ENCODE assay signal across 8 mouse cellular contexts in genomic region chr2:92485640-92486295, GRCm38 (mm10). TPM values are rescaled to one million over a fixed set of nuclear protein-coding genes. Genes with fewer than 3 reads are reported as not detected.
DNase-seq lines count a peak whose midpoint lies in the region; ATAC-seq lines count a peak whose summit lies in the region.

No protein-coding gene starts in this region.

- H3K4me1 ChIP-seq in hindbrain, embryonic 16.5 days (ENCODE audit: control insufficient read depth, insufficient read depth, low read depth, low read length) = peaks cover 2% of the 10 kb centered on the region; the same call in 1 of the 2 replicates

- 6% methylated on average over 15 of the region's 15 CpGs for WGBS in hindbrain, embryonic 16.5 days

- no peak overlapping the region for H3K4me3 ChIP-seq in hindbrain, embryonic 16.5 days (ENCODE audit: low read length)

- ATAC-seq in hindbrain, embryonic 16.5 days = peak; percentile 74
- peak; percentile 73 for ATAC-seq in megakaryocyte-erythroid progenitor cell, adult 5-6 weeks (replicated peaks; ENCODE audit: low FRiP score, low TSS enrichment, poor library complexity, severe bottlenecking)

- no peaks in the 10 kb centered on the region for H3K36me3 ChIP-seq in hindbrain, embryonic 16.5 days (ENCODE audit: control insufficient read depth, insufficient read depth, low read length)

- DNase-seq in Muller cell, postnatal 12 days (ENCODE audit: inconsistent ontology term) = peak; percentile 76
- peak; percentile 72 for DNase-seq in cerebellum, adult 9-11 months
- peak; percentile 79 to 84 for DNase-seq in frontal cortex, postnatal 36 days (ENCODE audit: low spot score in 2 of 2)
- DNase-seq in left cerebral cortex, postnatal 10 days (ENCODE audit: extremely low spot score in 1 of 2, low spot score in 2 of 2) = peak; percentile 67 to 85
- DNase-seq in right cerebral cortex, postnatal 14 days = peak; percentile 87
- DNase-seq in yolk sac, embryonic 10.5 days (ENCODE audit: low spot score) = peak; percentile 59

- no peak overlapping the region for H3K27ac ChIP-seq in hindbrain, embryonic 16.5 days (ENCODE audit: low read depth, low read length)

- H3K9ac ChIP-seq in hindbrain, embryonic 16.5 days (ENCODE audit: low read depth, low read length) = no peak overlapping the region

- intact Hi-C loops in left cerebral cortex, postnatal 10 days (cut with DNase I) = loop anchor here (5.0 to 10.0 kb wide), 3 partner anchors 209 to 352 kb away; no protein-coding TSS in a partner anchor

- H3K4me2 ChIP-seq in hindbrain, embryonic 16.5 days (ENCODE audit: low read length) = peak overlapping the region; percentile 9; the same call in 1 of the 2 replicates

- H3K27me3 ChIP-seq in hindbrain, embryonic 16.5 days (replicated peaks; ENCODE audit: control insufficient read depth, insufficient read depth, low read length) = peaks cover 9% of the 10 kb centered on the region

- no peaks in the 10 kb centered on the region for H3K9me3 ChIP-seq in hindbrain, embryonic 16.5 days (ENCODE audit: control insufficient read depth, low read length)

RNA-seq across cellular contexts. Expression of gene Slc35c1, which starts 25.4 kb away (rescaled TPM):
- 18.9 and 20.7 TPM in 2 replicates for polyA plus RNA-seq in hindbrain, embryonic 16.5 days (2015; fragmentation: Nextera tagmentation; extraction: Ambion mirVana)
- total RNA-seq in left cerebral cortex, postnatal 10 days (2021) = 10 to 100 TPM; 22.2 to 24.2 TPM
- 27.9 and 29.0 TPM in 2 replicates for total RNA-seq in megakaryocyte-erythroid progenitor cell, adult 5-6 weeks (2014; fragmentation: Nextera tagmentation)
- 8.4 and 9.6 TPM in 2 replicates for total RNA-seq in megakaryocyte-erythroid progenitor cell, adult 5-6 weeks (2017)

RNA-seq across cellular contexts. Expression of gene Cry2, which starts 51.9 kb away (rescaled TPM):
- polyA plus RNA-seq in hindbrain, embryonic 16.5 days (2015; fragmentation: Nextera tagmentation; extraction: Ambion mirVana) = 51.4 and 53.2 TPM in 2 replicates
- 100 to 1,000 TPM; 108 to 109 TPM for total RNA-seq in left cerebral cortex, postnatal 10 days (2021)
- 16.1 and 21.0 TPM in 2 replicates for total RNA-seq in megakaryocyte-erythroid progenitor cell, adult 5-6 weeks (2014; fragmentation: Nextera tagmentation)
- total RNA-seq in megakaryocyte-erythroid progenitor cell, adult 5-6 weeks (2017) = 8.4 and 9.6 TPM in 2 replicates

Comparison
In these comparisons a context has a peak if more than half of its experiments do, and no peak if none do; other contexts are left out.
1. RNA of gene Cry2, which starts 51.9 kb away (total RNA-seq): 108 to 109 TPM in left cerebral cortex, postnatal 10 days; 8.4 to 21.0 TPM in megakaryocyte-erythroid progenitor cell, adult 5-6 weeks; every median in the first group is over 4 times any median in the second.
2. Peak in every context shown above with its lines, with median percentiles within 50 percentile points of each other: DNase-seq.